17 mouse cellular contexts compared by ENCODE assay signal in genomic region chr11:95340664-95341063, GRCm38 (mm10). TPM values are rescaled to one million over a fixed set of nuclear protein-coding genes. Genes with fewer than 3 reads are reported as not detected.
A peak's percentile ranks its signal among the peaks of the same experiment; 100 is the strongest.
DNase-seq lines count a peak whose midpoint lies in the region; ATAC-seq lines count a peak whose summit lies in the region.
"Had no signal": no experiment of that assay in that cellular context is flagged by ENCODE, and none has a peak within 500 bp of the region (broad histone marks: within the 10 kb centered on the region; RNA-seq: fewer than 3 reads in every experiment).

No protein-coding gene starts in this region.

- H3K4me1 ChIP-seq in forebrain, embryonic 14.5 days (ENCODE audit: control insufficient read depth, insufficient read depth, low read length), result peaks cover 8% of the 10 kb centered on the region; the same call in 1 of the 2 replicates
- H3K4me1 ChIP-seq in forebrain, embryonic 16.5 days (replicated peaks; ENCODE audit: control insufficient read depth, insufficient read depth, low read length), result peaks cover 10% of the 10 kb centered on the region

- ATAC-seq in forebrain, embryonic 14.5 days, result no peak
- no peak for ATAC-seq in forebrain, embryonic 16.5 days
- ATAC-seq: hindbrain, postnatal 0 days had no signal

- no peak overlapping the region for H3K9ac ChIP-seq in forebrain, embryonic 14.5 days (ENCODE audit: low read length)
- H3K9ac ChIP-seq in forebrain, embryonic 16.5 days (replicated peaks; ENCODE audit: low read depth, low read length), result no peak overlapping the region
- H3K9ac ChIP-seq: stomach, embryonic 15.5 days had no signal

- H3K36me3 ChIP-seq in forebrain, embryonic 14.5 days (ENCODE audit: control insufficient read depth, insufficient read depth, low read length), result no peaks in the 10 kb centered on the region
- H3K36me3 ChIP-seq in forebrain, embryonic 16.5 days (ENCODE audit: control insufficient read depth, insufficient read depth), result no peaks in the 10 kb centered on the region
- H3K36me3 ChIP-seq in splenic B cell, adult 2 months (ENCODE audit: control insufficient read depth, insufficient read depth, low read length, poor library complexity, severe bottlenecking), result no peaks in the 10 kb centered on the region
- H3K36me3 ChIP-seq: stomach, embryonic 15.5 days had no signal

- WGBS in forebrain, embryonic 14.5 days, result 32% methylated on average over 5 of the region's 5 CpGs
- 36% methylated on average over 5 of the region's 5 CpGs for WGBS in forebrain, embryonic 16.5 days

- no peaks in the 10 kb centered on the region for H3K27me3 ChIP-seq in forebrain, embryonic 14.5 days (replicated peaks; ENCODE audit: control insufficient read depth, insufficient read depth, low read length)
- no peaks in the 10 kb centered on the region; the same call in 1 of the 2 replicates for H3K27me3 ChIP-seq in forebrain, embryonic 16.5 days (replicated peaks; ENCODE audit: control insufficient read depth, insufficient read depth, low read length)
- no peaks in the 10 kb centered on the region for H3K27me3 ChIP-seq in splenic B cell, adult 2 months (ENCODE audit: control insufficient read depth, insufficient read depth, low read length, poor library complexity, severe bottlenecking)
- H3K27me3 ChIP-seq: stomach, embryonic 15.5 days had no signal

- H3K4me2 ChIP-seq in forebrain, embryonic 14.5 days (ENCODE audit: low read length), result no peak overlapping the region
- no peak overlapping the region for H3K4me2 ChIP-seq in forebrain, embryonic 16.5 days (ENCODE audit: low read length)
- H3K4me2 ChIP-seq: stomach, embryonic 15.5 days had no signal

- H3K9me3 ChIP-seq in forebrain, embryonic 14.5 days (replicated peaks; ENCODE audit: control insufficient read depth, low read length), result no peaks in the 10 kb centered on the region
- H3K9me3 ChIP-seq in forebrain, embryonic 16.5 days (ENCODE audit: control insufficient read depth, low read length), result no peaks in the 10 kb centered on the region
- H3K9me3 ChIP-seq: stomach, embryonic 15.5 days had no signal

- H3K27ac ChIP-seq in forebrain, embryonic 14.5 days (ENCODE audit: low read depth, low read length), result no peak overlapping the region
- no peak overlapping the region for H3K27ac ChIP-seq in forebrain, embryonic 16.5 days (ENCODE audit: low read length)
- H3K27ac ChIP-seq: hindbrain, postnatal 0 days; stomach, embryonic 15.5 days had no signal

- DNase-seq in forebrain, embryonic 14.5 days (ENCODE audit: low spot score), result peak; percentile 8
- DNase-seq in thymus, postnatal 4 days, result peak; percentile 41
- DNase-seq in thymus, adult 18-20 months, result no peak
- peak; percentile 45 for DNase-seq in liver
- DNase-seq in splenic B cell, adult 2 months (ENCODE audit: low read depth, low spot score), result peak; percentile 64
- no peak for DNase-seq in Muller cell, postnatal 12 days (ENCODE audit: inconsistent ontology term)
- no peak for DNase-seq in kidney, postnatal 25 days
- DNase-seq: adrenal gland, postnatal 25 days; cerebellum, postnatal 10 days; heart, postnatal 10 days; kidney, adult 8-10 months; kidney, postnatal 4 days; left cerebral cortex, postnatal 4 days; lung, postnatal 14 days had no signal

- no peak overlapping the region for H3K4me3 ChIP-seq in forebrain, embryonic 14.5 days (ENCODE audit: low read depth, low read length)
- H3K4me3 ChIP-seq in forebrain, embryonic 16.5 days (replicated peaks; ENCODE audit: low read length), result no peak overlapping the region

RNA-seq across cellular contexts. Expression of gene Fam117a, which starts 3.8 kb away (rescaled TPM):
- polyA plus RNA-seq in forebrain, embryonic 14.5 days (2014; fragmentation: Nextera tagmentation; extraction: Ambion mirVana), result 3.3 and 4.0 TPM in 2 replicates
- 2.7 and 2.9 TPM in 2 replicates for polyA plus RNA-seq in forebrain, embryonic 16.5 days (2015; fragmentation: Nextera tagmentation; extraction: Ambion mirVana)

RNA-seq across cellular contexts. Expression of gene Kat7, which starts 30.6 kb away (rescaled TPM):
- 66.5 and 68.0 TPM in 2 replicates for polyA plus RNA-seq in forebrain, embryonic 14.5 days (2014; fragmentation: Nextera tagmentation; extraction: Ambion mirVana)
- polyA plus RNA-seq in forebrain, embryonic 16.5 days (2015; fragmentation: Nextera tagmentation; extraction: Ambion mirVana), result 73.6 and 87.9 TPM in 2 replicates

RNA-seq across cellular contexts. Expression of gene Slc35b1, which starts 43.8 kb away (rescaled TPM):
- 168 and 174 TPM in 2 replicates for polyA plus RNA-seq in forebrain, embryonic 14.5 days (2014; fragmentation: Nextera tagmentation; extraction: Ambion mirVana)
- polyA plus RNA-seq in forebrain, embryonic 16.5 days (2015; fragmentation: Nextera tagmentation; extraction: Ambion mirVana), result 152 and 154 TPM in 2 replicates

Comparison
In these comparisons a context has a peak if more than half of its experiments do, and no peak if none do; other contexts are left out.
1. DNase-seq: peak in forebrain, embryonic 14.5 days (single experiment), thymus, postnatal 4 days (single experiment), liver (single experiment) and splenic B cell, adult 2 months (single experiment); none in thymus, adult 18-20 months (0 of 2), Muller cell, postnatal 12 days (single experiment) and kidney, postnatal 25 days (0 of 2).